Mouse (Mus musculus): ENCODE results near the gene Pard3.

Pard3 gene

GRCm38 (mm10) chr8:127512580-127512979 is 448.9 kb downstream of the Pard3 start:
- DNase-seq = no peak

GRCm38 (mm10) chr8:127514810-127515735 is 451.4 kb downstream of the Pard3 start:
- DNase-seq = no peak

GRCm38 (mm10) chr8:127516043-127516442 is 452.4 kb downstream of the Pard3 start:
- DNase-seq = no peak

- DNase-seq = peak; percentile 32
These were observed 462.0 kb downstream of the Pard3 start for GRCm38 (mm10) chr8:127525673-127526072.

GRCm38 (mm10) chr8:127528315-127528714 is 464.6 kb downstream of the Pard3 start:
- no peak for DNase-seq

GRCm38 (mm10) chr8:127529746-127530145 is 466.1 kb downstream of the Pard3 start:
- no peak for DNase-seq

- DNase-seq = no peak
These were observed 468.2 kb downstream of the Pard3 start for GRCm38 (mm10) chr8:127531866-127532265.

- peak; percentile 36 for DNase-seq
These were observed 471.1 kb downstream of the Pard3 start for GRCm38 (mm10) chr8:127534789-127535188.

- no peak for DNase-seq
These were observed 471.6 kb downstream of the Pard3 start for GRCm38 (mm10) chr8:127535192-127535845.

- no peak for DNase-seq
These were observed 472.1 kb downstream of the Pard3 start for GRCm38 (mm10) chr8:127535846-127536220.

- DNase-seq = no peak
These were observed 476.1 kb downstream of the Pard3 start for GRCm38 (mm10) chr8:127539803-127540202.

GRCm38 (mm10) chr8:127540273-127540672 is 476.6 kb downstream of the Pard3 start:
- no peak for DNase-seq

- no peak for DNase-seq
These were observed 478.5 kb downstream of the Pard3 start for GRCm38 (mm10) chr8:127542162-127542561.

GRCm38 (mm10) chr8:127543676-127544075 is 480.0 kb downstream of the Pard3 start:
- DNase-seq = no peak

GRCm38 (mm10) chr8:127546161-127546560 is 482.5 kb downstream of the Pard3 start:
- DNase-seq = no peak

- no peak for DNase-seq
These were observed 487.2 kb downstream of the Pard3 start for GRCm38 (mm10) chr8:127550928-127551327.

GRCm38 (mm10) chr8:127552161-127552595 is 488.5 kb downstream of the Pard3 start:
- peak; percentile 23 for DNase-seq

- no peak for DNase-seq
These were observed 489.1 kb downstream of the Pard3 start for GRCm38 (mm10) chr8:127552836-127553235.

- no peak for DNase-seq
These were observed 489.9 kb downstream of the Pard3 start for GRCm38 (mm10) chr8:127553582-127553981.

- DNase-seq = no peak
These were observed 492.1 kb downstream of the Pard3 start for GRCm38 (mm10) chr8:127555795-127556194.

- DNase-seq = no peak
These were observed 493.3 kb downstream of the Pard3 start for GRCm38 (mm10) chr8:127556964-127557363.

GRCm38 (mm10) chr8:127557566-127557965 is 493.9 kb downstream of the Pard3 start:
- DNase-seq = no peak

- DNase-seq = no peak
These were observed 499.9 kb downstream of the Pard3 start for GRCm38 (mm10) chr8:127563634-127564033.

GRCm38 (mm10) chr8:127564426-127564825 is 500.7 kb downstream of the Pard3 start:
- no peak for DNase-seq
